Comparison of ENCODE assay signal across 13 mouse cellular contexts in genomic region chr6:108817510-108817909, GRCm38 (mm10).
"Had no signal": no experiment of that assay in that cellular context is flagged by ENCODE, and none has a peak within 500 bp of the region (broad histone marks: within the 10 kb centered on the region; RNA-seq: fewer than 3 reads in every experiment).

No protein-coding gene starts in this region.

- DNase-seq: gastrocnemius, adult 2 months; gastrocnemius, postnatal 10 days; gastrocnemius, postnatal 25 days; heart, adult 18-20 months; heart, postnatal 10 days; heart, postnatal 4 days; kidney, adult 18-20 months; kidney, adult 8-10 months; kidney, postnatal 10 days; kidney, postnatal 25 days; kidney, postnatal 4 days; liver; liver, embryonic 13.5 days had no signal
